Mouse (Mus musculus): ENCODE measurements at regions not wholly inside any gene's neighbourhood (a gene's known extent, or its start where the extent isn't known, plus 50 kb on each side); places are given as distances from the start of the nearest gene placed in this dataset.

DNA sequence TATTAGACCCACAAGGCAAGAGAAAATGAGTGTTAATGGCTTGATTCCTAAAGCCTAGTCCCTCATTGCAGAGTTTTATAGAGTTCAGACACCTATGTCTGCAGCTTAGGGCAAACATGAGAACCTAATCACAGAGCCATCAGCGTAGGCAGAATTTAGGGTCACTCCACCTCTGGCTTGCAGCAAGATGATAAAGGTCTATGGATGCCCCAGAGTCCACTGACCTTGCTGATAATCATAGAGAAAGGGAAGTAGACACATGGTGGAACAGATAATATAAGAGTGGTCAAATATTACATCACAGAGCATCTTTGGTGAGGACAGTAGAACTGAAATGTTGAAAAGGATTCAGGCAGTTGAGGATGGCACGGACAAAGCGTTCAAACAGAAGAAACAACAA is 530.7 kb downstream of the Rab28 start:
- TF ChIP-seq CTCF (IDR thresholded peaks at IDR 0.05 in 2 of 3, conservative IDR thresholded peaks at IDR 0.05 in 1 of 3; ENCODE audit: control insufficient read depth in 1 of 3, insufficient read depth in 1 of 3, low read depth in 2 of 3, low read length in 3 of 3, poor library complexity in 1 of 3, severe bottlenecking in 1 of 3) (no peak), USF1 (IDR thresholded peaks at IDR 0.05; ENCODE audit: low read depth, low read length) (no peak), EP300 (IDR thresholded peaks at IDR 0.05; ENCODE audit: low read depth in 1 of 2, low read length in 2 of 2) (no peak)

Data from MEL (cell line).